Mouse (Mus musculus) stomach, embryonic 14.5 days (tissue): ENCODE results near the gene Tmem184a. TPM values are rescaled to one million over a fixed set of nuclear protein-coding genes. Genes with fewer than 3 reads are reported as not detected.
A peak's percentile ranks its signal among the peaks of the same experiment; 100 is the strongest.

Experiments
- ATAC-seq: fragments of 200-750 bp; cut with Nextera tagmentation; 2 replicates; pipeline ENCODE4 v1.8.0; 2017; ENCODE audit warnings: low read depth, moderate TSS enrichment; ENCODE audit not compliant: insufficient number of reproducible peaks, insufficient read depth, low FRiP score
- H3K27ac ChIP-seq: fragments of 300-500 bp; sonication (generic); 2 replicates; pipeline ENCODE4 v1.5.1; 2014; ENCODE audit warnings: mild to moderate bottlenecking, low read length, moderate library complexity, mixed read lengths
- H3K27me3 ChIP-seq: fragments of 300-500 bp; sonication (generic); 2 replicates; pipeline ENCODE4 v1.6.1; 2014; ENCODE audit warnings: low read length, control low read depth, mixed read lengths; ENCODE audit not compliant: control insufficient read depth, insufficient read depth
- H3K36me3 ChIP-seq: fragments of 300-500 bp; sonication (generic); 2 replicates; pipeline ENCODE4 v1.6.1; 2014; ENCODE audit warnings: mild to moderate bottlenecking, control low read depth, low read length, moderate library complexity, mixed read lengths; ENCODE audit not compliant: control insufficient read depth, insufficient read depth
- H3K4me1 ChIP-seq: fragments of 300-500 bp; sonication (generic); 2 replicates; pipeline ENCODE4 v1.6.1; 2014; ENCODE audit warnings: low read length, control low read depth, mixed read lengths; ENCODE audit not compliant: control insufficient read depth, insufficient read depth
- H3K4me2 ChIP-seq: fragments of 300-500 bp; sonication (generic); replicated peaks from 2 replicates; pipeline ENCODE4 v1.6.1; 2014; ENCODE audit warnings: low read depth, low read length, control low read depth
- H3K4me3 ChIP-seq: fragments of 300-500 bp; sonication (generic); 2 replicates; pipeline ENCODE4 v1.5.1; 2014; ENCODE audit warnings: low read depth, low read length, control low read depth
- H3K9ac ChIP-seq: fragments of 300-500 bp; sonication (generic); replicated peaks from 2 replicates; pipeline ENCODE4 v1.6.1; 2014; ENCODE audit warnings: low read depth, mild to moderate bottlenecking, control low read depth, low read length, moderate library complexity, mixed read lengths
- H3K9me3 ChIP-seq: fragments of 300-500 bp; sonication (generic); 2 replicates; pipeline ENCODE4 v1.6.1; 2016; ENCODE audit warnings: low read depth, low read length, control low read depth; ENCODE audit not compliant: control insufficient read depth
- WGBS: fragments of 180-500 bp; shearing (Covaris S2); extraction: QIAGEN DNeasy Blood & Tissue Kit; methylation state at CpG from one replicate; pipeline ENCODE4 v1.1.7; 2014; 5-methylcytosine and 5-hydroxymethylcytosine counted together
- polyA plus RNA-seq: library from polyadenylated mRNA; unstranded; fragments of >200 nt; fragmentation: Nextera tagmentation; extraction: Ambion mirVana; gene quantifications from 2 replicates; pipeline ENCODE4 v1.2.1, GENCODE M21; 2014

Gene Tmem184a
- polyA plus RNA-seq, 1 experiment from 2014 or later, result 9.0 TPM

- H3K27ac ChIP-seq, result no peak within 1 kb of the TSS
- under 1% methylated on average over 55 of the region's 55 CpGs for WGBS
Measured at GRCm38 (mm10) chr5:139775216-139775926, 44.3 kb downstream of the Tmem184a start, which contains the start of gene Ints1. Ints1 (minus strand) TSS chr5:139775674.

GRCm38 (mm10) chr5:139768216-139768615 is 51.5 kb downstream of the Tmem184a start:
- Histone ChIP-seq H3K27ac (no peak overlapping the region), H3K4me3 (no peak overlapping the region), H3K4me1 (no peaks in the 10 kb centered on the region), H3K36me3 (peaks cover 79% of the 10 kb centered on the region), H3K9me3 (no peaks in the 10 kb centered on the region), H3K27me3 (no peaks in the 10 kb centered on the region), H3K4me2 (no peak overlapping the region), H3K9ac (no peak overlapping the region)
- WGBS, result 87% methylated on average over 8 of the region's 8 CpGs
- ATAC-seq, result no peak

More at GRCm38 (mm10) chr5:139775216-139775926, 44.3 kb downstream of the Tmem184a start, which contains the start of gene Ints1:
- H3K4me3 ChIP-seq, result peak within 1 kb of the TSS; percentile 72
- no peaks in the 10 kb centered on the region for H3K9me3 ChIP-seq
- ATAC-seq, result peak; percentile 89
- H3K27me3 ChIP-seq, result no peaks in the 10 kb centered on the region
- peak within 1 kb of the TSS; percentile 80 for H3K9ac ChIP-seq
- H3K4me1 ChIP-seq, result peaks cover 6% of the 10 kb centered on the region; the same call in 1 of the 2 replicates
- peaks cover 22% of the 10 kb centered on the region for H3K36me3 ChIP-seq
- H3K4me2 ChIP-seq, result peak within 1 kb of the TSS; percentile 90

- H3K9ac ChIP-seq, result no peak overlapping the region
- no peaks in the 10 kb centered on the region for H3K4me1 ChIP-seq
- no peak overlapping the region for H3K4me3 ChIP-seq
- ATAC-seq, result no peak
- WGBS, result 74% methylated on average over 11 of the region's 11 CpGs
- no peaks in the 10 kb centered on the region for H3K27me3 ChIP-seq
- no peaks in the 10 kb centered on the region for H3K9me3 ChIP-seq
- H3K4me2 ChIP-seq, result no peak overlapping the region
- peaks cover 81% of the 10 kb centered on the region for H3K36me3 ChIP-seq
- no peak overlapping the region for H3K27ac ChIP-seq
Measured at GRCm38 (mm10) chr5:139764296-139764695, 55.4 kb downstream of the Tmem184a start.

- peaks cover 68% of the 10 kb centered on the region for H3K36me3 ChIP-seq
Measured at GRCm38 (mm10) chr5:139758096-139758495, 61.6 kb downstream of the Tmem184a start.

GRCm38 (mm10) chr5:139756586-139756985 is 63.1 kb downstream of the Tmem184a start:
- no peak overlapping the region for H3K9ac ChIP-seq
- no peak for ATAC-seq
- H3K9me3 ChIP-seq, result no peaks in the 10 kb centered on the region
- no peaks in the 10 kb centered on the region for H3K27me3 ChIP-seq
- no peak overlapping the region for H3K4me2 ChIP-seq
- WGBS, result 96% methylated on average over 2 of the region's 2 CpGs
- H3K4me3 ChIP-seq, result no peak overlapping the region
- no peak overlapping the region for H3K27ac ChIP-seq
- H3K36me3 ChIP-seq, result peaks cover 61% of the 10 kb centered on the region
- no peaks in the 10 kb centered on the region for H3K4me1 ChIP-seq

More at GRCm38 (mm10) chr5:139758096-139758495, 61.6 kb downstream of the Tmem184a start:
- no peak overlapping the region for H3K9ac ChIP-seq
- no peaks in the 10 kb centered on the region for H3K9me3 ChIP-seq
- WGBS, result 87% methylated on average over 16 of the region's 16 CpGs
- H3K4me3 ChIP-seq, result no peak overlapping the region
- no peak overlapping the region for H3K27ac ChIP-seq
- H3K27me3 ChIP-seq, result no peaks in the 10 kb centered on the region
- H3K4me2 ChIP-seq, result no peak overlapping the region
- H3K4me1 ChIP-seq, result no peaks in the 10 kb centered on the region
- no peak for ATAC-seq

GRCm38 (mm10) chr5:139756135-139756534 is 63.6 kb downstream of the Tmem184a start:
- no peak overlapping the region for H3K27ac ChIP-seq
- no peaks in the 10 kb centered on the region for H3K27me3 ChIP-seq
- H3K4me2 ChIP-seq, result no peak overlapping the region
- ATAC-seq, result no peak
- WGBS, result 90% methylated on average over 12 of the region's 12 CpGs
- H3K36me3 ChIP-seq, result peaks cover 62% of the 10 kb centered on the region
- H3K9ac ChIP-seq, result no peak overlapping the region
- no peaks in the 10 kb centered on the region for H3K9me3 ChIP-seq
- no peak overlapping the region for H3K4me3 ChIP-seq
- no peaks in the 10 kb centered on the region for H3K4me1 ChIP-seq

- ATAC-seq, result no peak
- H3K4me1 ChIP-seq, result no peaks in the 10 kb centered on the region
- H3K27me3 ChIP-seq, result no peaks in the 10 kb centered on the region
- H3K9ac ChIP-seq, result no peak overlapping the region
- H3K4me2 ChIP-seq, result no peak overlapping the region
- H3K36me3 ChIP-seq, result peaks cover 50% of the 10 kb centered on the region
- H3K9me3 ChIP-seq, result no peaks in the 10 kb centered on the region
- H3K27ac ChIP-seq, result no peak overlapping the region
- no peak overlapping the region for H3K4me3 ChIP-seq
- 23% methylated on average over 12 of the region's 12 CpGs for WGBS
Measured at GRCm38 (mm10) chr5:139754753-139755152, 65.0 kb downstream of the Tmem184a start.
